Mouse (Mus musculus) limb, embryonic 13.5 days (tissue): ENCODE measurements around the gene Vmn2r49. TPM values are rescaled to one million over a fixed set of nuclear protein-coding genes. Genes with fewer than 3 reads are reported as not detected.
"Not testable (repeated sequence)": the region's sequence is repeated elsewhere in the genome, so short reads cannot be mapped to it uniquely, and the experiment has no call there.

Experiments
- ATAC-seq: fragments of 200-750 bp; cut with Nextera tagmentation; 2 replicates; pipeline ENCODE4 v1.8.0; 2017; ENCODE audit warnings: low read depth, moderate number of reproducible peaks, moderate TSS enrichment; ENCODE audit not compliant: low FRiP score
- H3K27ac ChIP-seq: fragments of 300-500 bp; sonication (generic); 2 replicates; pipeline ENCODE4 v1.5.1; 2015; ENCODE audit warnings: inconsistent platforms, mild to moderate bottlenecking, moderate library complexity
- H3K27me3 ChIP-seq: fragments of 300-500 bp; sonication (generic); 2 replicates; pipeline ENCODE4 v1.6.1; 2015; ENCODE audit warnings: mild to moderate bottlenecking, inconsistent platforms
- H3K36me3 ChIP-seq: fragments of 300-500 bp; sonication (generic); 2 replicates; pipeline ENCODE4 v1.6.1; 2015; ENCODE audit warnings: inconsistent platforms, mild to moderate bottlenecking, moderate library complexity
- H3K4me1 ChIP-seq: fragments of 300-500 bp; sonication (generic); 2 replicates; pipeline ENCODE4 v1.6.1; 2015; ENCODE audit warnings: inconsistent platforms
- H3K4me2 ChIP-seq: fragments of 300-500 bp; sonication (generic); replicated peaks from 2 replicates; pipeline ENCODE4 v1.6.1; 2015; ENCODE audit warnings: inconsistent platforms, mild to moderate bottlenecking, moderate library complexity
- H3K4me3 ChIP-seq: fragments of 300-500 bp; sonication (generic); 2 replicates; pipeline ENCODE4 v1.5.1; 2015; ENCODE audit warnings: moderate library complexity, mild to moderate bottlenecking, inconsistent platforms
- H3K9ac ChIP-seq: fragments of 300-500 bp; sonication (generic); 2 replicates; pipeline ENCODE4 v1.6.1; 2015; ENCODE audit warnings: mild to moderate bottlenecking, inconsistent platforms
- H3K9me3 ChIP-seq: fragments of 300-500 bp; sonication (generic); 2 replicates; pipeline ENCODE4 v1.6.1; 2016; ENCODE audit warnings: inconsistent platforms
- whole genome bisulfite sequencing: fragments of 180-500 bp; shearing (Covaris S2); methylation state at CpG from one replicate; pipeline ENCODE4 v1.1.7; 2015; 5-methylcytosine and 5-hydroxymethylcytosine counted together
- polyA plus RNA-seq: library from polyadenylated mRNA; unstranded; fragments of >200 nt; fragmentation: Nextera tagmentation; extraction: Ambion mirVana; gene quantifications from 2 replicates; pipeline ENCODE4 v1.2.1, GENCODE M21; 2015

Gene Vmn2r49
- polyA plus RNA-seq: not detected in 2 replicates

GRCm38 (mm10) chr7:9992157-9992556 is at the start of gene Vmn2r49:
TSS of gene Vmn2r49 (minus strand) at chr7:9992257.
- H3K27ac ChIP-seq, H3K4me2 ChIP-seq, ATAC-seq, H3K4me3 ChIP-seq, H3K27me3 ChIP-seq, H3K4me1 ChIP-seq, H3K9me3 ChIP-seq, H3K36me3 ChIP-seq, H3K9ac ChIP-seq: not testable (repeated sequence)
- no CpG with 5 or more reads among the region's 2 CpGs for WGBS

- not testable (repeated sequence) for H3K4me2 ChIP-seq, H3K9me3 ChIP-seq, ATAC-seq, H3K27me3 ChIP-seq, H3K9ac ChIP-seq, H3K36me3 ChIP-seq, H3K27ac ChIP-seq, H3K4me3 ChIP-seq, H3K4me1 ChIP-seq
- WGBS: 82% methylated on average over 2 of the region's 2 CpGs
Measured at GRCm38 (mm10) chr7:9953485-9953884, 38.6 kb downstream of the Vmn2r49 start, which contains the start of gene Vmn2r48. TSS of gene Vmn2r48 (minus strand) at chr7:9953585.

Other genes with a start within 250 kb of the Vmn2r49 start
- not detected in 2 replicates for gene Vmn2r46, start 221.7 kb downstream of the Vmn2r49 start, polyA plus RNA-seq
- not detected in 2 replicates for gene Vmn2r47, start 150.9 kb downstream of the Vmn2r49 start, polyA plus RNA-seq
- gene Vmn2r48, start 38.7 kb downstream of the Vmn2r49 start, polyA plus RNA-seq: not detected in 2 replicates
- not detected in 2 replicates for gene Vmn2r50, start 61.0 kb upstream of the Vmn2r49 start, polyA plus RNA-seq
- not detected in 2 replicates for gene Vmn2r51, start 113.5 kb upstream of the Vmn2r49 start, polyA plus RNA-seq
- not detected in 2 replicates for gene Vmn2r52, start 184.3 kb upstream of the Vmn2r49 start, polyA plus RNA-seq